Mouse (Mus musculus): Measurements from ENCODE around the gene Fxyd6. TPM values are rescaled to one million over a fixed set of nuclear protein-coding genes. Genes with fewer than 3 reads are reported as not detected.

Fxyd6 gene
- total RNA-seq, 1 experiment = 98.9 TPM

DNA sequence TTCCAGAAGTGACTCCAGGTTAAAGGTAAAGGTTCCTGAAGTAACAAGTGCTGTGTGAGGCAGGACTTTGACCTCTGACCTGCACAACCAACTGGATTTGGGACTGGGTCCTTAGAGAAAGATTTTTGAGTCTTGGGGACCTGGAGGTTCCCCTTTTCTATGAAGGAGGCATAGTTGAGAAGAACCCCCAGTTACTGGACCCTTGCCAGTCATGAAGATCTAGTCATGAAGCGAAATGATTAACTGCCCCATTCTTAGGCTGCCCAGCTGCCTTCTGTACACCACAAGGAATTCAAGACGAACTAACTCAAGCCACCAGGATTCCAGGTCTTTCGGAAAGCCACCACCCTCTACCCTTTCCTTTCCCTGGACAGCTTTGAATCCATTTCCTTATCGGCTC, 6.4 kb downstream of the Fxyd6 start:
- H3K9me3 ChIP-seq (ENCODE audit: control insufficient read depth, insufficient read depth, low read depth, low read length) = no peaks in the 10 kb centered on the region
- no peak overlapping the region for H3K4me3 ChIP-seq (ENCODE audit: insufficient read depth in 1 of 2, low read depth in 1 of 2, low read length in 2 of 2, poor library complexity in 1 of 2, severe bottlenecking in 1 of 2)
- DNase-seq (ENCODE audit: low read depth, low spot score) = no peak
- no peak overlapping the region for H3K9ac ChIP-seq (ENCODE audit: insufficient read depth, low read depth, low read length, poor library complexity, severe bottlenecking)
- no peak overlapping the region for H3K27ac ChIP-seq (ENCODE audit: insufficient read depth, low read depth, low read length, poor library complexity, severe bottlenecking)
- H3K36me3 ChIP-seq (ENCODE audit: control insufficient read depth, insufficient read depth, low read length, poor library complexity, severe bottlenecking) = peaks cover 11% of the 10 kb centered on the region; the same call in 1 of the 2 replicates
- peaks cover 12 to 29% of the 10 kb centered on the region in 2 experiments for H3K4me1 ChIP-seq (ENCODE audit: control insufficient read depth in 2 of 2, insufficient read depth in 2 of 2, low read length in 2 of 2, poor library complexity in 1 of 2)
- TF ChIP-seq ZNF384 (IDR thresholded peaks at IDR 0.05; ENCODE audit: low read depth, low read length) (no peak), MAFK (IDR thresholded peaks at IDR 0.05; ENCODE audit: insufficient read depth, low read depth, low read length) (no peak), ZC3H11A (IDR thresholded peaks at IDR 0.05; ENCODE audit: borderline replicate concordance, low read depth, low read length) (no peak), CHD2 (IDR thresholded peaks at IDR 0.05; ENCODE audit: low read depth, low read length) (no peak), HCFC1 (IDR thresholded peaks at IDR 0.05; ENCODE audit: borderline replicate concordance, insufficient read depth, low read length) (no peak)
- in situ Hi-C loops (cut with MboI; ENCODE audit: low sequenced_read_pairs in 2 of 2, unreplicated experiment in 2 of 2) = no loop called here

DNA sequence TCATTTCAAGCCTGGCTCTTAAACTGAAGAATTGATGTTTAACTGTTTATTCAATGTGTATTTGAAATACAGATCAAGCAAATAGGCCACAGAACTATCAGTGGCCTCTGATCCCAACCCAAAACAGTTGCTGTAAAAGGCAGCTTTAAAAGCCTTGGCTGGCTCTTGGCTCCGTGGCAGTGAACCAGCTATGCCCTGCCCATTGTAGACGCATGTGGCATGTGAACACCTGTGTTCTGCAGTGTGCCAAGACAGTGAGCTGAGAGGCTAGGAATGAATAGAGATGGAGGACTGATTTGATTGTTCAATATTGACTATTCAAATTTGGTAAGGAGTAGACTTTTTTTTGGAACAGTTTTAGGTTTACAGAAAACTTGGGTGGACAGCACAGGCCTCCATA, 6.9 kb downstream of the Fxyd6 start:
- Histone ChIP-seq H3K4me1 (ENCODE audit: control insufficient read depth in 2 of 2, insufficient read depth in 2 of 2, low read length in 2 of 2, poor library complexity in 1 of 2) (peaks cover 9 to 25% of the 10 kb centered on the region in 2 experiments), H3K4me3 (ENCODE audit: insufficient read depth in 1 of 2, low read depth in 1 of 2, low read length in 2 of 2, poor library complexity in 1 of 2, severe bottlenecking in 1 of 2) (no peak overlapping the region), H3K36me3 (ENCODE audit: control insufficient read depth, insufficient read depth, low read length, poor library complexity, severe bottlenecking) (peaks cover 11% of the 10 kb centered on the region; the same call in 1 of the 2 replicates), H3K9me3 (ENCODE audit: control insufficient read depth, insufficient read depth, low read depth, low read length) (no peaks in the 10 kb centered on the region), H3K9ac (ENCODE audit: insufficient read depth, low read depth, low read length, poor library complexity, severe bottlenecking) (no peak overlapping the region), H3K27ac (ENCODE audit: insufficient read depth, low read depth, low read length, poor library complexity, severe bottlenecking) (no peak overlapping the region)
- DNase-seq (ENCODE audit: low read depth, low spot score) = no peak
- TF ChIP-seq MAFK (IDR thresholded peaks at IDR 0.05; ENCODE audit: insufficient read depth, low read depth, low read length) (no peak), HCFC1 (IDR thresholded peaks at IDR 0.05; ENCODE audit: borderline replicate concordance, insufficient read depth, low read length) (no peak), ZC3H11A (IDR thresholded peaks at IDR 0.05; ENCODE audit: borderline replicate concordance, low read depth, low read length) (no peak), ZNF384 (IDR thresholded peaks at IDR 0.05; ENCODE audit: low read depth, low read length) (no peak), CHD2 (IDR thresholded peaks at IDR 0.05; ENCODE audit: low read depth, low read length) (no peak)
- in situ Hi-C loops (cut with MboI; ENCODE audit: low sequenced_read_pairs in 2 of 2, unreplicated experiment in 2 of 2) = no loop called here

DNA sequence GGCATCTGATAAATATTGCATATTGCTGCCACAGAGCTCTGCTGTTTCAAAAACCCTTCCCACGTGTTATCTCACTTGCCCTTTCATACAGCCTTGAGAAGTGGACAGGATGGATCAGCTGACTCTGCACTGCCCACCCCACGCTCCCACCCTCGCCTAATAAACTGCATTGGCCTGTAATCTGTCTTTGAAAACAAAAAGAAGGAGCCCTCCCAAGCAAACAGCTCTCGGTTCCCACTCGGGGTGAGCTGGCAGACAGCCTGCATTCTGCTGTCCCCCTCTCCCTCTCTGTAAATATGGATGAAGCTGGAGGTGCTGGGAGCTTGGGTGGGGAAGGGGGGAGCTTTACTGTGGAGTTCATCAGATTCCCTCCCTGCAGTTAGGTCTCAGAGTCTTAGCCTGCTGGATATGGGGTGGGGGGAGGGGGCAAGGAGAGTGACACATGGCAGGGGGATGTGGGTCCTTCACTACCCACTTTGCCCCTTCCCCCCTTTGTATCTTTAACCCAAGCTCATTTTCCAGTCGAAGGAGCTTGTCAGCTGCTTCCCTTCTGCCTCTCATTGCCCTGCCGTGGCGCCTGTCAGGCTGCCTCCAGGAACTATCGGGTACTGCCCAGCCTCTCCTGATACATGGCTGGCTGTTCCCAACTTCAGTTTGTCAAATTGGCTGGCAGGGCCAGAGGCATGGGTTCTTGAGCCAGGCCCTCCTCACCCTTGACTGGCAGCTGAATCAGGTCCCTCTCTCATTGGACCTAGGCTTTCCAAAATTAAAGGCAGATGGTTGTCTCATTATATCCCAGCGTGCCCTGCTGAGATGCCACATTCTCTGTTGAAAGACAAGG, 10.6 kb downstream of the Fxyd6 start:
- Histone ChIP-seq H3K9me3 (ENCODE audit: control insufficient read depth, insufficient read depth, low read depth, low read length) (no peaks in the 10 kb centered on the region), H3K27ac (ENCODE audit: insufficient read depth, low read depth, low read length, poor library complexity, severe bottlenecking) (no peak overlapping the region), H3K4me1 (ENCODE audit: control insufficient read depth in 2 of 2, insufficient read depth in 2 of 2, low read length in 2 of 2, poor library complexity in 1 of 2) (peaks cover 0 to 7% of the 10 kb centered on the region in 2 experiments; a peak in 2 of 4 replicates), H3K36me3 (ENCODE audit: control insufficient read depth, insufficient read depth, low read length, poor library complexity, severe bottlenecking) (peaks cover 9% of the 10 kb centered on the region; the same call in 1 of the 2 replicates), H3K9ac (ENCODE audit: insufficient read depth, low read depth, low read length, poor library complexity, severe bottlenecking) (no peak overlapping the region), H3K4me3 (ENCODE audit: insufficient read depth in 1 of 2, low read depth in 1 of 2, low read length in 2 of 2, poor library complexity in 1 of 2, severe bottlenecking in 1 of 2) (no peak overlapping the region)
- TF ChIP-seq HCFC1 (IDR thresholded peaks at IDR 0.05; ENCODE audit: borderline replicate concordance, insufficient read depth, low read length) (no peak), ZNF384 (IDR thresholded peaks at IDR 0.05; ENCODE audit: low read depth, low read length) (no peak), CHD2 (IDR thresholded peaks at IDR 0.05; ENCODE audit: low read depth, low read length) (no peak), MAFK (IDR thresholded peaks at IDR 0.05; ENCODE audit: insufficient read depth, low read depth, low read length) (no peak), ZC3H11A (IDR thresholded peaks at IDR 0.05; ENCODE audit: borderline replicate concordance, low read depth, low read length) (no peak)
- no peak for DNase-seq (ENCODE audit: low read depth, low spot score)
- in situ Hi-C loops (cut with MboI; ENCODE audit: low sequenced_read_pairs in 2 of 2, unreplicated experiment in 2 of 2) = loop anchor here (10.0 kb wide), 1 partner anchor 76 kb away; no protein-coding TSS in a partner anchor

DNA sequence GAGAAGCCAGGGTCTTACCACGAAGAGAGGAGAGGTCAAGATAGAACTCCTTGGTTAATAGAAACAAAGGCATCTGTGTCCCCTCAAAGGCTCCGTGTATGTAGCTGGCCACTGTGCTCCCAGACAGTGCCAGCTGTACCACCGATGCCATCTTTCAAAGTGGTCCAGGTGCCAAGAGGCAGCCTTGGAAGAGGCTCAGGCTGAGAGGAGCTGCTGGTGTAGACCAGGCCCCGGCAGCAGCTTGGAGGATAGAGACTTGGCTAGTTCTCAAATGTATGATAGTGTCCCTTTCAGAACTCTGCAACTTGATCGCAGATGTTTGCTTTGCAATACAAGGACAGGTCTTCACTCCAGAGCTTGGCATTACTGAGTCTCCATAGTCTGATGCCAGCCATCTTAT, 12.4 kb downstream of the Fxyd6 start:
- TF ChIP-seq CHD2 (IDR thresholded peaks at IDR 0.05; ENCODE audit: low read depth, low read length) (no peak), HCFC1 (IDR thresholded peaks at IDR 0.05; ENCODE audit: borderline replicate concordance, insufficient read depth, low read length) (no peak), MAFK (IDR thresholded peaks at IDR 0.05; ENCODE audit: insufficient read depth, low read depth, low read length) (no peak), ZNF384 (IDR thresholded peaks at IDR 0.05; ENCODE audit: low read depth, low read length) (no peak), ZC3H11A (IDR thresholded peaks at IDR 0.05; ENCODE audit: borderline replicate concordance, low read depth, low read length) (no peak)
- H3K9ac ChIP-seq (ENCODE audit: insufficient read depth, low read depth, low read length, poor library complexity, severe bottlenecking) = no peak overlapping the region
- H3K4me3 ChIP-seq (ENCODE audit: insufficient read depth in 1 of 2, low read depth in 1 of 2, low read length in 2 of 2, poor library complexity in 1 of 2, severe bottlenecking in 1 of 2) = no peak overlapping the region
- no peaks in the 10 kb centered on the region for H3K9me3 ChIP-seq (ENCODE audit: control insufficient read depth, insufficient read depth, low read depth, low read length)
- DNase-seq (ENCODE audit: low read depth, low spot score) = no peak
- H3K36me3 ChIP-seq (ENCODE audit: control insufficient read depth, insufficient read depth, low read length, poor library complexity, severe bottlenecking) = peaks cover 7% of the 10 kb centered on the region; the same call in 1 of the 2 replicates
- in situ Hi-C loops (cut with MboI; ENCODE audit: low sequenced_read_pairs in 2 of 2, unreplicated experiment in 2 of 2) = loop anchor here (10.0 kb wide), 1 partner anchor 78 kb away; no protein-coding TSS in a partner anchor
- no peak overlapping the region for H3K27ac ChIP-seq (ENCODE audit: insufficient read depth, low read depth, low read length, poor library complexity, severe bottlenecking)
- H3K4me1 ChIP-seq (ENCODE audit: control insufficient read depth in 2 of 2, insufficient read depth in 2 of 2, low read length in 2 of 2, poor library complexity in 1 of 2) = peaks cover 0 to 3% of the 10 kb centered on the region in 2 experiments; a peak in 2 of 4 replicates

Measured in ES-E14 (cell line).